Mouse (Mus musculus) midbrain, embryonic 10.5 days (tissue): ENCODE measurements around the gene Tmem246. TPM values are rescaled to one million over a fixed set of nuclear protein-coding genes. Genes with fewer than 3 reads are reported as not detected.

Experiments used
- DNase-seq: peaks from one replicate; pipeline ENCODE4 v3.0.0-alpha.2; 2017; ENCODE audit warnings: low spot score
- H3K27ac ChIP-seq: fragments of 300-500 bp; sonication (generic); replicated peaks from 2 replicates; pipeline ENCODE4 v1.5.1; 2016; ENCODE audit warnings: mild to moderate bottlenecking
- H3K27me3 ChIP-seq: fragments of 300-500 bp; sonication (generic); 2 replicates; pipeline ENCODE4 v1.6.1; 2016; ENCODE audit warnings: low read depth, mild to moderate bottlenecking; ENCODE audit not compliant: poor library complexity, severe bottlenecking
- H3K36me3 ChIP-seq: fragments of 300-500 bp; sonication (generic); 2 replicates; pipeline ENCODE4 v1.6.1; 2016; ENCODE audit warnings: mild to moderate bottlenecking, moderate library complexity
- H3K4me1 ChIP-seq: fragments of 300-500 bp; sonication (generic); 2 replicates; pipeline ENCODE4 v1.6.1; 2016
- H3K4me3 ChIP-seq: fragments of 300-500 bp; sonication (generic); 2 replicates; pipeline ENCODE4 v1.5.1; 2016; ENCODE audit warnings: mild to moderate bottlenecking, moderate library complexity
- H3K9me3 ChIP-seq: fragments of 300-500 bp; sonication (generic); replicated peaks from 2 replicates; pipeline ENCODE4 v1.6.1; 2016; ENCODE audit warnings: mild to moderate bottlenecking
- WGBS: fragments of 180-500 bp; shearing (Covaris S2); methylation state at CpG from one replicate; pipeline ENCODE4 v1.1.7; 2016; 5-methylcytosine and 5-hydroxymethylcytosine counted together
- polyA plus RNA-seq: library from polyadenylated mRNA; unstranded; fragments of >200 nt; fragmentation: Nextera tagmentation; extraction: Ambion mirVana; gene quantifications from 2 replicates; pipeline ENCODE4 v1.2.1, GENCODE M21; 2016

Gene Tmem246
- polyA plus RNA-seq, 1 experiment from 2014 or later: 16.0 TPM

DNA sequence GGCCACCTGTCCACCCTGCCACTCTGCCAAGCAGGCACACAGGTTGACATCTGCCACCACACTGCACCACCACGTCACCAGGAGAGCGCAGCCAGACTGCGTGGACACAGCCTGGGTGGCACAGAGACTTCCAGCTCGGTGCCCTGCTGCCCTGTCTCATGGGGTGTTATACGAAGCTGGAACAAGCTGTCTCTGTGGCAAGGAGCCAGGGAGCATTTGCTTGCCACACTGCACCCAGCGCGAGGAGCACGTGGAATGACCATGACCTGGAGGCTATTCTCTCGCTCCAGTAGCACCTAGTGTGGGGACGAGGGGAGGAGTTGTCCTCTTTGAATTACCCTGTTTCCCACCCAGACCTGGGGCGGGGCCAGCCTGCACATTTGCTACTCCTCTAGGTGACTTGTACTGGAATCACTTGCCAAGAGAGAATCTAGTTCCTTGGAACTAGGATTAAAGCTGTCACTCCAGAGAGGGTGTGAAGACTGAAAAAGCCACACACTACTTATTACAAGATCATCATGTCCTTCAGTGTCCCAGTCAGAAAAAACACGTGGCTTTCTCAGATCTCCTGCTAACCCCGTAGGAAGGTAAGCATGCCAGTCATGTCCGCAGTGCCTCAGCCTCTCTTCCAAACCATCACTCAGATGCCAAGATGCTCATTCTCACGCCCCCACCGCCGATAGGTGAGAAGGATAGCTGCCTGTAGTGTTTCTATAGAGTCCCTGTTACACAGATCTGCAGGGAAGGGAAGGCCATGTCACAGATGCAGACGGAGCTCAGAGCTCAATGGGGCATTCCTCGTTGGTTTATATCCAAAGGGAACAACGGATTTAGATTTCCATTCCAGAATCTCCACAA, 37.5 kb downstream of the Tmem246 start:
- WGBS: 82% methylated on average over 20 of the region's 20 CpGs
- no peak overlapping the region for H3K27ac ChIP-seq
- no peaks in the 10 kb centered on the region for H3K27me3 ChIP-seq
- no peaks in the 10 kb centered on the region for H3K4me1 ChIP-seq
- H3K4me3 ChIP-seq: no peak overlapping the region
- no peaks in the 10 kb centered on the region for H3K9me3 ChIP-seq
- no peak for DNase-seq
- no peaks in the 10 kb centered on the region for H3K36me3 ChIP-seq

DNA sequence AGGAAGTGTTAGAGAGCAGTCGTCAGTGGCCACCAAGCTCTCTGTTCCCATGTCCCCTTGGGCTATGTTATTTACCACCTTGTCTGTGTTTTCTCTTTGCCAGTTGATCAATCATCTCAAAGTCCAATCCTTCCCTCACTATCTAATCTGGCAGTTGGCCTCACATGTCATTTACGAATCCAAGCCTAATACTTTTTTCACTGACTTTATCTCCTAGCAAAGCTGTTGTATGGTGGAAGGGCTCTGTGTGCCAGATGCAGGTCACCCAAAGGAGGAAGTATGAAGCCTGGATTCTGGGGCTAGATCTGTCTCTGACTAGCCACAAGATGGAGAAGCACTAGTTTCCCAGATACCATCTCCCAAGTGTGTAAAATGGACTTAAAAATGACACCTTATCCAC, 39.5 kb downstream of the Tmem246 start:
- Histone ChIP-seq H3K4me1 (no peaks in the 10 kb centered on the region), H3K27me3 (no peaks in the 10 kb centered on the region), H3K36me3 (no peaks in the 10 kb centered on the region), H3K9me3 (no peaks in the 10 kb centered on the region), H3K4me3 (no peak overlapping the region), H3K27ac (no peak overlapping the region)
- 88% methylated on average over 2 of the region's 2 CpGs for WGBS
- DNase-seq: no peak

DNA sequence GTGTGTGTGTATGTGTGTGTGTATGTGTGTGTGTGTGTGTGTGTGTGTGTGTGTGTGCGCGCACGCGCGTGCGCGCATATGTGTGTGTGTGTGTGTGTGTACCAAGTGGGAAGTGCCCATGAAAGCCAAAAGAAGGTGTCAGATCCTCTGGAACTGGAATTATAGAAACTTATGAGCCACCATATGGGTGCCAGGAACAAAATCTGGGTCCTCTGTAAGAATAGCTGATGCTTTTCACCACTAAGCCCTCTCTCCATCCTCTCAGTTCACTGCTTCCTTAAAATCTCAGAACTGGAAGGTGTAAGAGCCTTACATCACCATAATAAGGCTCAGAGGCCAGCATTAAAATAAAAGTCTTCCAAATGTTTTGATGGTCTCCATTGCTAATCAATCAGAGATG, 40.3 kb downstream of the Tmem246 start:
- Histone ChIP-seq H3K9me3 (no peaks in the 10 kb centered on the region), H3K4me1 (no peaks in the 10 kb centered on the region), H3K27me3 (no peaks in the 10 kb centered on the region), H3K36me3 (no peaks in the 10 kb centered on the region), H3K4me3 (no peak overlapping the region), H3K27ac (no peak overlapping the region)
- 97% methylated on average over 7 of the region's 7 CpGs for WGBS
- DNase-seq: no peak

DNA sequence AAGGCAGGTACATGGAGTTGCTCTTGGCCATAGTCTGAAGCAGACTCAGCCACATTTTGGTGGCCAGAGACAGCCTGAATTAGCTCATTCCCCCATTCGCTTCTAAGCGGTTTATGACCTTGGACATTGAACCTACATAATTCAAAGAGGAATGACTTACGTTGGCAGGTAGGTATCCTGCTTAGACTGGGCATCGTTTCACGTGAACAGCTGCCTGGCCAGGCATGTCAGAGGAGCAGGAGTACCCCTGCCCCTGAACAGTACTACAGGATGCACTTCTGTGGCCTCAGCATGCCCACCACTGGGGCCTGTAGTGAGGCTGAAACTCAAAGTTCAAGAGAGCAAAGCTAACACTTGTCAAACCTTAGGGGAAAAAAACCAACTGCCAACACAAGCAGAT, 44.3 kb downstream of the Tmem246 start:
- no peaks in the 10 kb centered on the region for H3K4me1 ChIP-seq
- H3K4me3 ChIP-seq: no peak overlapping the region
- no peaks in the 10 kb centered on the region for H3K36me3 ChIP-seq
- H3K9me3 ChIP-seq: no peaks in the 10 kb centered on the region
- H3K27me3 ChIP-seq: no peaks in the 10 kb centered on the region
- WGBS: 93% methylated on average over 5 of the region's 5 CpGs
- no peak for DNase-seq
- H3K27ac ChIP-seq: no peak overlapping the region

DNA sequence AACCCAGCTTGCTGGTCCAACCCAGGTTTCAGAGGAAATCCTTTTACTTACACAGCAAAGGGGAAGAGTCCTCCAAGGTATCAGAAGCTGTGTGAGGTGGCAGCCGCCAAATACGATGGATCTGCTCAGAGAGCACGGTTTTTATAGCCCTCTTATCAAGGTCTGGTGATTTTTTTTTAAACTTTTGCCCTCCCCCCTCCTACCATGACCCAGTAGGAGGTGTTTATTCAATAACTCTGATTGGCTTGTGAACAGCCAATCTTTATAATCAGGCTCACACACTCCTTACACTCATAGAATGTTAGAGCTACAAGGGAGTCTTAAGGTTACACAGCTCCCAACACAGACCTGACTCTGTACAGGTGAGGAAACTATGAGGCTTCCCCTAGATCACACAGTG, 48.3 kb downstream of the Tmem246 start, which contains the start of gene Aldob:
TSS of gene Aldob (minus strand) at position 164 of the 400 bp plus-strand sequence.
- H3K4me1 ChIP-seq: no peaks in the 10 kb centered on the region

DNA sequence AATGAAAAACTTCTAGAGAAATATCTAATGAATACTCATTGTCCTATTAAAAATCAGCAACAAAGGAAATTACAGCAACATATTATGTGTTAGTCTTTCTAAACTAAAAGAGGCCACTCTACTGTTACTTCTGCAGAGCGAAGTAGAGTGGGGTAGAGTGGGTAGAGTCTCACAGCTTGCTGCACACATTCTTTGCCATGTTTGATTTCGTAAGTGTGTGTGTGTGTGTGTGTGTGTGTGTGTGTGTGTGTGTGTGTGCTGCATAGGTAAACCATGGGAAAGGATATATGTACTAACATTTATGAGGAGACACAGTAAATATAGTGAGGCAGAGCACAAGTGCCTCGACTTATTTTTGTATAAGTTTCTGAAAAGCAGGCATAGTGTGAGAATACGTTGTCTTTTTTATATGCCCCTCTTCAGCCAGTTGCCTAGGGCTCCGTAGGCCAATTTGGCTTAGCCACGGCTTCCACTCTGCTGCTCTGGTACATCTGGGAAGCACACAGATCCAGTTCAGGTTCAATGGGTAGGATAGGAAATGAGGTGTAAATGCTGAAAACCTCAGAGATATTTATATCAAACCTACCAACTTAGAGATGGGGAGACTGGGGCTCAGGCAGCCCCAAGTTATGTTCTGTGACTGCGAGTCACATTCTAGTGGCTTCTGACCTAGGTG, 50.0 kb downstream of the Tmem246 start:
- Histone ChIP-seq H3K36me3 (no peaks in the 10 kb centered on the region), H3K4me1 (no peaks in the 10 kb centered on the region), H3K9me3 (no peaks in the 10 kb centered on the region), H3K4me3 (no peak overlapping the region), H3K27ac (no peak overlapping the region), H3K27me3 (no peaks in the 10 kb centered on the region)
- no peak for DNase-seq
- 86% methylated on average over 7 of the region's 7 CpGs for WGBS

More for the DNA sequence above, 48.3 kb downstream of the Tmem246 start, which contains the start of gene Aldob:
- DNase-seq: no peak
- H3K9me3 ChIP-seq: no peaks in the 10 kb centered on the region
- no peaks in the 10 kb centered on the region for H3K36me3 ChIP-seq
- H3K4me3 ChIP-seq: no peak within 1 kb of the TSS
- WGBS: 82% methylated on average over 3 of the region's 3 CpGs
- no peaks in the 10 kb centered on the region for H3K27me3 ChIP-seq
- H3K27ac ChIP-seq: no peak within 1 kb of the TSS

DNA sequence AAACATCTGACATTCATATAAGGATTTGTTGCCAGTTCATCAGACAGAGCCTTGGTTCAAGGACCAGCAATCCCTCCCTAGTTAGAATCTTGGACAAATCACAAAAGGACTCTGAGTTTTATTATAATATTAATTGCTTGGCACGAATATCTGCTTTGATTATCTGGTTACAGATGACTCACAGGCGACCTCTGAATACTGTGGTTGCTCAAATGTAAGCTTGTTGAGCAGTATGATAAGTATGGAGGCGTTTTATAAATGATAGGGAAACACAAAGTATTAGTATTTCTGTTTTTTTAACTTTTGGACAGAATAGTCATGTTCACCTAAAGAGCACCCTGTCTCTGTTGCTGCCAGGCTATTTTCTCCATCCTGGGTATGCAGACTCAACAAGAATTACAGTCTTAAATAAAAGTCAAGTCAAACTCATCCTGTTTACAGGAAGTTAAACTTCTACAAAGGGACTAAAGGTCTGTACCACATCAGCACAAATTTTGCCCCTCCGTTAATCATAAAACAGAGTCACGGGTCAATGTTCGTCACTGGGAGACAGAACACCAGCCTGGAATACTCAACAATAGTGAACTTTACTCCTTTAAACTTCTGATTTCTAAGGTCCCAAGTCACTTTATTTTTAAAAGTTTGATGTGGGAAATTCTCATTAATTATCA, 50.7 kb downstream of the Tmem246 start:
- DNase-seq: no peak
- Histone ChIP-seq H3K27ac (no peak overlapping the region), H3K4me3 (no peak overlapping the region), H3K4me1 (no peaks in the 10 kb centered on the region), H3K36me3 (no peaks in the 10 kb centered on the region), H3K9me3 (no peaks in the 10 kb centered on the region), H3K27me3 (no peaks in the 10 kb centered on the region)
- WGBS: 83% methylated on average over 6 of the region's 6 CpGs

DNA sequence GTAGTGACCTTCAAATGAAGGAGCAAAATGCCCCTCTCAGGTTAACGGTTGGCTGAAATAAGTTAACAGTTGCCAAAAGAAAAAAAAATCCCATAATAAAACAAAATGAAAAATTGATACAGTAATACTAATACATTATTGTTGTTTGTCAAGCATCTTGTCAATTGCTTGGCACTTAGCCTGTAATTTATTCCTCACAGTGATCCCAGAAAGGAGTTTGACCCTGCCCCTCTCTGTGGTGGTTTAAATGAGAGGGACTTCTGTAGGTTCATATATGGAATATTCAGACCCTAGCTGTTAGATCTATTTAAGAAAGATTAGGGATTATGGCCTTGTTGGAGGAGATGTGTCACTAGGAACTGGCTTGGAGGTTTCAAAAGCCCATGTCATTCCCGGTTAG, 51.6 kb downstream of the Tmem246 start:
- H3K27me3 ChIP-seq: no peaks in the 10 kb centered on the region
- H3K4me3 ChIP-seq: no peak overlapping the region
- no peaks in the 10 kb centered on the region for H3K4me1 ChIP-seq
- H3K9me3 ChIP-seq: no peaks in the 10 kb centered on the region
- no peak overlapping the region for H3K27ac ChIP-seq
- WGBS: 91% methylated on average over 2 of the region's 2 CpGs
- no peaks in the 10 kb centered on the region for H3K36me3 ChIP-seq
- no peak for DNase-seq

DNA sequence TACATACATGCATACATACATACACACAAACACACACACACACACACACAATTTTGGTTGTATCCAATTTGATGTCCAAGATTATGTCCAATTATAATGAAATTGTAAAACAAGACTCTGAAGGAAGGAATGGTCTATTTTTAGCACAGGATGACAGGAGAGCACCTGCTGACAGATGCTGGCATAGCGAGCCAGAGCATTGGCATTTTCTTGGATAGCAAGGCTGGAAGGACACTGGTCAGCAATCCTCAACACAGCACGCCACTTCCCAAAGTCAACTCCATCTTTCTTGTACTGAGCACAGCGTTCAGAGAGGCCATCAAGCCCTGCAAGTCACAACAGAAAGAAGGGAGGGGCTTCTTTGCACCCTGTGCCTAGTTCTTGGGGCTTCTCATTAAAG, 56.7 kb downstream of the Tmem246 start:
- no peak overlapping the region for H3K27ac ChIP-seq
- no peak for DNase-seq
- H3K4me3 ChIP-seq: no peak overlapping the region
- H3K9me3 ChIP-seq: no peaks in the 10 kb centered on the region
- no peaks in the 10 kb centered on the region for H3K4me1 ChIP-seq
- H3K36me3 ChIP-seq: no peaks in the 10 kb centered on the region
- WGBS: 78% methylated on average over 3 of the region's 3 CpGs
- no peaks in the 10 kb centered on the region for H3K27me3 ChIP-seq

DNA sequence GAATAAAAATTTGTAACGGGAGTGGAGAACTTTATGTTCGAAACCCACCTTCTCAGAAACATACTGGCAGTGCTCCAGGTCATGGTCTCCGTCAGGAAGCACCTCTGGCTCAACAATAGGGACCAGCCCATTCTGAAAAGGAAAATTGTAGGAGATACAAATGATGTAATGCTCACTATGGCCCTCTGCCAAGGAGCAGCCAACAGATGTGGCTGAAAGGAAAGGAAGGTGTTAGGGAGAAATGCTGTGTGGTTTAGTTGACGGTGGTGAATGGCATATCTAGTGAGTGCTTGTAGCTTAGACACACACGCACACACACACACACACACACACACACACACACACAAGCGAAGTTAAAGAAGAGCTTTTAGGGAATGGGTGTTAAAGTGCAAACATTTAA, 58.0 kb downstream of the Tmem246 start:
- Histone ChIP-seq H3K9me3 (no peaks in the 10 kb centered on the region), H3K27me3 (no peaks in the 10 kb centered on the region), H3K36me3 (no peaks in the 10 kb centered on the region), H3K27ac (no peak overlapping the region), H3K4me3 (no peak overlapping the region), H3K4me1 (no peaks in the 10 kb centered on the region)
- DNase-seq: no peak
- 81% methylated on average over 6 of the region's 6 CpGs for whole genome bisulfite sequencing

DNA sequence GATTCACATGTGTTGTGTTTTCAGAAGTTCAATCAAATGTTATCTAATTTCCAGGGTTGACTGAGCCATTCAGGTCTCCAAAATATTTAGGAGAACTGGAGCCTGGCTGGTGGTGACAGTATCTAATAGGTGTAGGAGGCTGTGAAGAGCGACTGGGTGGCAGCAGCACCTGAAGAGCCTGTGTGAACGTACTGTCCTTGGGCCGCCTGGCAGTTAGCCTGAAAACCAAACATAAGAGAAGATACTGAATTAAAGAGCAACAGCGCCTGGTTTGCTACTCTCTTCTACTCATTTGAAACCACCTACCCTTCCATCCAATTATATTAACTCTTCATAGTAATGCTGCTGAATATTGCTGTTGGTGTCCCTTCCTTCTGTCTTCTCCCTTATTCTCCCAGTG, 61.0 kb downstream of the Tmem246 start:
- Histone ChIP-seq H3K27ac (no peak overlapping the region), H3K36me3 (peaks cover 10% of the 10 kb centered on the region), H3K4me1 (no peaks in the 10 kb centered on the region), H3K9me3 (no peaks in the 10 kb centered on the region), H3K27me3 (no peaks in the 10 kb centered on the region), H3K4me3 (no peak overlapping the region)
- DNase-seq: no peak
- WGBS: 90% methylated on average over 4 of the region's 4 CpGs

DNA sequence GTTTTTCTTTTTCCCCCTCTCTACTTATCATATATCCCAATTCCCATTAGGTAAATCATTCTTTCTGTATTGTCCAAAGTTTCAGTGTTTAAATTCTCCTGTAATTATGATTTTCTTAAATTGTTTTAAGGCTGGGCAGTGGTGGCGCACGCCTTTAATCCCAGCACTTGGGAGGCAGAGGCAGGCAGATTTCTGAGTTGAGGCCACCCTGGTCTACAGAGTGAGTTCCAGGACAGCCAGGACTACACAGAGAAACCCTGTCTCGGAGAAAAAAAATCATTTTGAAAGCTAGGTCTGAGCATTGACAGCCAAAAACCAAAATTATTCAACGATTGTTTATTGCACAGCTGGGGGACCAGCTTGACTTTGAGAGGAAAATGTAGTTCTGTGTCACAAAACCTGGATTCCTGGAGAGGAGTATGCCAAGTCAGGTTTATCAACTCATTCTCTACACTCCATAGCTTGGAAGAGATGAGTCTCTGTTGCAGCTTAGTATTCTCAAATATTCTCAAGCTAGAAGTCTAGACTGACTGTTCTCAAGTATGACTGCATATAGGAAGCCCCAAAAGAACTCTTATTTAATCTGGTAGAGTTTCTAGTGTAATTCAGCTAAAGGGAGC, 61.9 kb downstream of the Tmem246 start:
- peaks cover 18% of the 10 kb centered on the region for H3K36me3 ChIP-seq
- H3K27me3 ChIP-seq: no peaks in the 10 kb centered on the region
- no peak overlapping the region for H3K27ac ChIP-seq
- no peak for DNase-seq
- no peaks in the 10 kb centered on the region for H3K9me3 ChIP-seq
- H3K4me3 ChIP-seq: no peak overlapping the region
- H3K4me1 ChIP-seq: no peaks in the 10 kb centered on the region
- 93% methylated on average over 4 of the region's 4 CpGs for WGBS
